ENCODE assay signal across 35 mouse cellular contexts in the genomic region with DNA sequence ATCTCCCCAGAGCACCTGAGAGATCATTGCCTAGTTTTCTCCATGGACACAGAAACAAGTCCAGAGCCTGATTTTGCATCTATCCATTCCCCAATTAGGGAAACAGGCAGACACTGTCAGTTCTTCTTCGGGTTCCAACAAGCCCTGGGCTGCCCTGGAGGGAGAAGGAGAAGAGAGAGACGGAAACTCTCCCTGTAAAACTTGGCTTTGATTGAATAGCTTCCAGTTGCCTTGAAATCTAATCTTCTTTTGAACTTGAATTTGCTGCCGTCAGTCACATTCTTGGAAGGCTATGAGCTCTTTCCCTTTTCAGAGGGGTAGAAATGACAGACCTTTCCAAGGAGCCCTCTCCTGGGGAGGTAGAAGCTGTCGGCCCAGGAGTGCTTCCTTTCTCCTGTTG.
"Had no signal": no experiment of that assay in that cellular context is flagged by ENCODE, and none has a peak within 500 bp of the region (broad histone marks: within the 10 kb centered on the region; RNA-seq: fewer than 3 reads in every experiment).

No protein-coding gene starts in this region.

- H3K27me3 ChIP-seq: heart, embryonic 12.5 days; heart, embryonic 13.5 days; heart, embryonic 15.5 days; hindbrain, embryonic 12.5 days; hindbrain, embryonic 13.5 days; hindbrain, embryonic 15.5 days; intestine, embryonic 15.5 days; kidney, embryonic 15.5 days had no signal

- ATAC-seq: hindbrain, embryonic 16.5 days; hindbrain, postnatal 0 days; inflammation-experienced regulatory T-cells, adult 6 months; intestine, embryonic 15.5 days; intestine, embryonic 16.5 days; intestine, postnatal 0 days had no signal

- H3K9me3 ChIP-seq: heart, embryonic 10.5 days; heart, embryonic 12.5 days; heart, embryonic 13.5 days; heart, embryonic 15.5 days; hindbrain, embryonic 10.5 days; hindbrain, embryonic 12.5 days; hindbrain, embryonic 13.5 days; hindbrain, embryonic 15.5 days; intestine, embryonic 15.5 days; kidney, embryonic 15.5 days had no signal

- H3K4me3 ChIP-seq: heart, embryonic 10.5 days; heart, embryonic 12.5 days; heart, embryonic 13.5 days; heart, embryonic 15.5 days; hindbrain, embryonic 10.5 days; hindbrain, embryonic 12.5 days; hindbrain, embryonic 13.5 days; hindbrain, embryonic 15.5 days; intestine, embryonic 15.5 days; kidney, embryonic 15.5 days; layer of hippocampus, adult 2 months; left cerebral cortex, adult 2 months had no signal

- H3K27ac ChIP-seq: heart, embryonic 10.5 days; heart, embryonic 13.5 days; heart, embryonic 15.5 days; hindbrain, embryonic 10.5 days; hindbrain, embryonic 12.5 days; hindbrain, embryonic 13.5 days; hindbrain, embryonic 14.5 days; hindbrain, embryonic 15.5 days; hindbrain, postnatal 0 days; intestine, embryonic 15.5 days; kidney, embryonic 15.5 days; kidney, postnatal 0 days; layer of hippocampus, adult 2 months; left cerebral cortex, adult 2 months had no signal

- H3K4me1 ChIP-seq: heart, embryonic 10.5 days; heart, embryonic 12.5 days; heart, embryonic 13.5 days; heart, embryonic 15.5 days; hindbrain, embryonic 10.5 days; hindbrain, embryonic 12.5 days; hindbrain, embryonic 15.5 days; intestine, embryonic 15.5 days; kidney, embryonic 15.5 days had no signal

- DNase-seq: heart, postnatal 10 days; heart, postnatal 14 days; heart, postnatal 36 days; heart, postnatal 4 days; kidney, adult 11 months; kidney, adult 18-20 months; kidney, adult 2 months; kidney, adult 8-10 months; kidney, adult 9 months; kidney, postnatal 10 days; kidney, postnatal 14 days; kidney, postnatal 25 days; kidney, postnatal 36 days; kidney, postnatal 4 days; layer of hippocampus, adult 9-11 months had no signal

- H3K4me2 ChIP-seq: heart, embryonic 11.5 days; heart, embryonic 12.5 days; heart, embryonic 13.5 days; heart, embryonic 15.5 days; hindbrain, embryonic 12.5 days; hindbrain, embryonic 13.5 days; hindbrain, embryonic 14.5 days; hindbrain, embryonic 15.5 days; intestine, embryonic 15.5 days; kidney, embryonic 15.5 days had no signal

- H3K36me3 ChIP-seq: heart, embryonic 10.5 days; heart, embryonic 12.5 days; heart, embryonic 13.5 days; heart, embryonic 15.5 days; hindbrain, embryonic 10.5 days; hindbrain, embryonic 12.5 days; hindbrain, embryonic 13.5 days; hindbrain, embryonic 15.5 days; intestine, embryonic 15.5 days; kidney, embryonic 15.5 days had no signal

- H3K9ac ChIP-seq: heart, embryonic 12.5 days; heart, embryonic 13.5 days; heart, embryonic 15.5 days; hindbrain, embryonic 12.5 days; hindbrain, embryonic 13.5 days; hindbrain, embryonic 14.5 days; hindbrain, embryonic 15.5 days; intestine, embryonic 15.5 days; kidney, embryonic 15.5 days had no signal
